ENCODE assay signal across 15 mouse cellular contexts in the genomic region with DNA sequence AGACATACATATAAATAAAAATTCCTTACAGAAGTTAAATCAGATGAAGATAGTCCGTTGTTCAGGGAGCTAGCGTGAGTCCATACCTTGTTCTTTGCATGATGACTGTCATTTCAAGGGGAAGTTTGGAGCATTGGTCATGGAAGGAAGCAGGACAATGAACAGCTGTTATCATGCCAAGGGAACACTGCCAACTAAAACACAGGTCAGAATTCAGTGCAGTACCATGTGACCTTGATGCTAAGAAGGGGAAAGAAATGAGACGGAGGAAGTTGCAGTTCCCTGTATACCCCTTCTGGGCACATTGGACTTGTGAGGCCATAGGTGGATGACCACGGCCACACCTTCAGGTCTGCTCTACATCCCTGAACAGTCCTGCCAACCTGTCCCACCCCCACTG. TPM values are rescaled to one million over a fixed set of nuclear protein-coding genes. Genes with fewer than 3 reads are reported as not detected.
DNase-seq lines count a peak whose midpoint lies in the region; ATAC-seq and TF ChIP-seq lines count a peak whose summit lies in the region.
"Had no signal": no experiment of that assay in that cellular context is flagged by ENCODE, and none has a peak within 500 bp of the region (broad histone marks: within the 10 kb centered on the region; RNA-seq: fewer than 3 reads in every experiment).

No protein-coding gene starts in this region.

- TF ChIP-seq CTCF in kidney, postnatal 0 days (IDR thresholded peaks at IDR 0.05; ENCODE audit: low read depth), result no peak
- TF ChIP-seq CTCF in forebrain, postnatal 0 days (IDR thresholded peaks at IDR 0.05; ENCODE audit: low read depth), result no peak

- H3K27ac ChIP-seq in kidney, postnatal 0 days, result no peak overlapping the region
- H3K27ac ChIP-seq in kidney, embryonic 15.5 days, result no peak overlapping the region
- H3K27ac ChIP-seq in forebrain, postnatal 0 days (ENCODE audit: low read depth, low read length), result no peak overlapping the region
- H3K27ac ChIP-seq: embryonic facial prominence, embryonic 12.5 days; limb, embryonic 13.5 days had no signal

- peak; percentile 52 for DNase-seq in kidney, postnatal 0 days (ENCODE audit: low spot score)
- peak; percentile 52 for DNase-seq in NIH3T3 (ENCODE audit: low read depth)
- peak; percentile 55 to 66 for DNase-seq in heart, adult 9 months (ENCODE audit: low spot score in 2 of 2)
- DNase-seq in lung, postnatal 14 days, result peak; percentile 41
- DNase-seq in forebrain, postnatal 0 days, result no peak
- no peak for DNase-seq in spleen, adult 18-20 months
- DNase-seq: thymus, postnatal 4 days had no signal

- no peaks in the 10 kb centered on the region for H3K27me3 ChIP-seq in kidney, postnatal 0 days (ENCODE audit: insufficient read depth, low read length)
- H3K27me3 ChIP-seq in kidney, embryonic 15.5 days, result no peaks in the 10 kb centered on the region
- H3K27me3 ChIP-seq in forebrain, postnatal 0 days (ENCODE audit: insufficient read depth, low read length), result no peaks in the 10 kb centered on the region
- H3K27me3 ChIP-seq: embryonic facial prominence, embryonic 12.5 days; limb, embryonic 13.5 days had no signal

- no peaks in the 10 kb centered on the region for H3K4me1 ChIP-seq in kidney, postnatal 0 days (replicated peaks; ENCODE audit: insufficient read depth, low read length)
- H3K4me1 ChIP-seq in kidney, embryonic 15.5 days, result peaks cover 16% of the 10 kb centered on the region; the same call in 1 of the 2 replicates
- no peaks in the 10 kb centered on the region for H3K4me1 ChIP-seq in forebrain, postnatal 0 days (ENCODE audit: insufficient read depth)
- H3K4me1 ChIP-seq: embryonic facial prominence, embryonic 12.5 days had no signal

- no peaks in the 10 kb centered on the region for H3K9me3 ChIP-seq in kidney, postnatal 0 days (replicated peaks; ENCODE audit: low read length)
- H3K9me3 ChIP-seq in kidney, embryonic 15.5 days (replicated peaks), result no peaks in the 10 kb centered on the region
- no peaks in the 10 kb centered on the region for H3K9me3 ChIP-seq in forebrain, postnatal 0 days (ENCODE audit: low read length)
- H3K9me3 ChIP-seq: embryonic facial prominence, embryonic 12.5 days; limb, embryonic 13.5 days had no signal

- H3K4me2 ChIP-seq in kidney, postnatal 0 days (ENCODE audit: low read length), result no peak overlapping the region
- no peak overlapping the region for H3K4me2 ChIP-seq in kidney, embryonic 15.5 days
- H3K4me2 ChIP-seq in forebrain, postnatal 0 days (ENCODE audit: low read depth), result no peak overlapping the region
- H3K4me2 ChIP-seq: embryonic facial prominence, embryonic 12.5 days; limb, embryonic 13.5 days had no signal

- no peaks in the 10 kb centered on the region for H3K36me3 ChIP-seq in kidney, postnatal 0 days (ENCODE audit: insufficient read depth, low read length)
- H3K36me3 ChIP-seq in kidney, embryonic 15.5 days, result no peaks in the 10 kb centered on the region
- no peaks in the 10 kb centered on the region for H3K36me3 ChIP-seq in forebrain, postnatal 0 days (ENCODE audit: insufficient read depth)
- H3K36me3 ChIP-seq: embryonic facial prominence, embryonic 12.5 days; limb, embryonic 13.5 days had no signal

- WGBS in kidney, postnatal 0 days, result 68% methylated on average over 4 of the region's 4 CpGs
- WGBS in kidney, embryonic 15.5 days, result 71% methylated on average over 4 of the region's 4 CpGs
- 83% methylated on average over 4 of the region's 4 CpGs for WGBS in forebrain, postnatal 0 days

- ATAC-seq in kidney, postnatal 0 days (replicated peaks; ENCODE audit: low FRiP score, low read depth), result no peak
- ATAC-seq in kidney, embryonic 15.5 days (replicated peaks; ENCODE audit: low FRiP score), result no peak; the same call in 1 of the 2 replicates
- ATAC-seq in forebrain, postnatal 0 days, result no peak
- ATAC-seq: intestine, postnatal 0 days had no signal

- no peak overlapping the region for H3K4me3 ChIP-seq in kidney, postnatal 0 days (replicated peaks; ENCODE audit: low read depth, low read length)
- H3K4me3 ChIP-seq in kidney, embryonic 15.5 days (replicated peaks), result no peak overlapping the region
- no peak overlapping the region for H3K4me3 ChIP-seq in forebrain, postnatal 0 days (ENCODE audit: low read depth, low read length)
- H3K4me3 ChIP-seq: embryonic facial prominence, embryonic 12.5 days; limb, embryonic 13.5 days had no signal

- no peak overlapping the region for H3K9ac ChIP-seq in kidney, postnatal 0 days (ENCODE audit: low read depth, low read length)
- no peak overlapping the region for H3K9ac ChIP-seq in kidney, embryonic 15.5 days
- H3K9ac ChIP-seq in forebrain, postnatal 0 days, result no peak overlapping the region
- H3K9ac ChIP-seq: embryonic facial prominence, embryonic 12.5 days; limb, embryonic 13.5 days had no signal

RNA-seq across cellular contexts. Expression of a gene that starts 1.7 kb away (rescaled TPM):
- not detected in 2 replicates for polyA plus RNA-seq in kidney, postnatal 0 days (2015; fragmentation: Nextera tagmentation; extraction: Ambion mirVana)
- polyA plus RNA-seq in kidney, embryonic 15.5 days (2015; fragmentation: Nextera tagmentation; extraction: Ambion mirVana), result not detected in 2 replicates
- total RNA-seq in forebrain, postnatal 0 days (2014; rRNA removed), result not detected in 2 replicates
- polyA plus RNA-seq in forebrain, postnatal 0 days (2015; fragmentation: Nextera tagmentation; extraction: Ambion mirVana), result not detected in 2 replicates
- total RNA-seq: megakaryocyte progenitor cell, adult 5-6 weeks; midbrain, postnatal 0 days; neutrophil, adult 5-6 weeks had no signal
- polyA plus RNA-seq: embryonic facial prominence, embryonic 12.5 days; intestine, postnatal 0 days; limb, embryonic 13.5 days; midbrain, postnatal 0 days; stomach, embryonic 14.5 days had no signal

RNA-seq across cellular contexts. Expression of a gene that starts 31.0 kb away (rescaled TPM):
- 71.4 and 72.1 TPM in 2 replicates for polyA plus RNA-seq in kidney, postnatal 0 days (2015; fragmentation: Nextera tagmentation; extraction: Ambion mirVana)
- 95.1 and 102 TPM in 2 replicates for polyA plus RNA-seq in kidney, embryonic 15.5 days (2015; fragmentation: Nextera tagmentation; extraction: Ambion mirVana)
- 80.4 and 93.3 TPM in 2 replicates for total RNA-seq in forebrain, postnatal 0 days (2014; rRNA removed)
- 45.9 and 55.1 TPM in 2 replicates for polyA plus RNA-seq in forebrain, postnatal 0 days (2015; fragmentation: Nextera tagmentation; extraction: Ambion mirVana)

RNA-seq across cellular contexts. Expression of a gene that starts 48.9 kb away (rescaled TPM):
- 53.7 and 65.4 TPM in 2 replicates for polyA plus RNA-seq in kidney, postnatal 0 days (2015; fragmentation: Nextera tagmentation; extraction: Ambion mirVana)
- polyA plus RNA-seq in kidney, embryonic 15.5 days (2015; fragmentation: Nextera tagmentation; extraction: Ambion mirVana), result 99.8 and 104 TPM in 2 replicates
- total RNA-seq in forebrain, postnatal 0 days (2014; rRNA removed), result 78.8 and 82.2 TPM in 2 replicates
- polyA plus RNA-seq in forebrain, postnatal 0 days (2015; fragmentation: Nextera tagmentation; extraction: Ambion mirVana), result 37.1 and 66.7 TPM in 2 replicates

Comparison
In these comparisons a context has a peak if more than half of its experiments do, and no peak if none do; other contexts are left out.
1. DNase-seq: peak in kidney, postnatal 0 days (single experiment), NIH3T3 (single experiment), heart, adult 9 months (2 of 2) and lung, postnatal 14 days (single experiment); none in forebrain, postnatal 0 days (single experiment) and spleen, adult 18-20 months (0 of 2).